ENCODE assay signal across 8 mouse cellular contexts in the genomic region with DNA sequence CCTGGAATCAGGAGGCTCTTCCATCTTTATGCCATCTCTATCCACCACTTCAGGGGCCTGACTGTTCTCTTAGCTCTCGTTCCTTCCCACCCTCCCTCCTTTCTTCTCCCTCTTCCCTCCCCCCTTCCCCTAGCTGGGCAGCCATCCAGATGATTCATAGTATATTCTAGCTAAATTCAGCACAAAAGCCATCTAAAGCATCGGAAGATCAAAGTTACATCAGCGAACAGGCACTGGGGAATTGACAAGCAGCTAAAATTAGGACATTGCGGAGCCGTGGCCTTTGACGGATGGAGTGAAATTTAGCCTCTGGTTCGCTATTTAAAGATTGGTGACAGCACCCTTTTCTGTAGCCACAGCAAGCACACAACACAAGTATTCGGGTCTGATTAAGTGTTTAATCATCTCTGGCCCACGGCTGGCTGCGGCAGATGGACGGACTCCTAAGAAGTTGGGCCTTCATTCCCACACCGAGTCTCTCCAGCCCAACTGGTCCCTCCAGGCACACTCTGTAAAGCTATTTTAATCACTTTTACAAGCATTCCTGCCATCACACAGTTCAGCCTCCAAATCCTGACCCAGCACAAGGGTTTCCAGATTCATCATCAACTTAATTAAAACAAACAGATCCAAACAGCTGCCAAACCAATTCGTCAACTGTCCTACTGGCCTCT.
DNase-seq lines count a peak whose midpoint lies in the region; ATAC-seq lines count a peak whose summit lies in the region.

No protein-coding gene starts in this region.

- H3K27me3 ChIP-seq in neural tube, embryonic 11.5 days (ENCODE audit: control insufficient read depth, insufficient read depth, low read length) = no peaks in the 10 kb centered on the region

- H3K9ac ChIP-seq in neural tube, embryonic 11.5 days (ENCODE audit: low read length) = no peak overlapping the region

- ATAC-seq in neural tube, embryonic 11.5 days (ENCODE audit: insufficient read depth, low FRiP score, low TSS enrichment) = no peak
- no peak for ATAC-seq in granulocyte monocyte progenitor cell, adult 5-6 weeks (replicated peaks; ENCODE audit: poor library complexity, severe bottlenecking)

- no peak overlapping the region for H3K4me2 ChIP-seq in neural tube, embryonic 11.5 days (ENCODE audit: low read depth)

- 37% methylated on average over 13 of the region's 13 CpGs for WGBS in neural tube, embryonic 11.5 days

- peak; percentile 78 for DNase-seq in 3T3-L1 (ENCODE audit: low read depth, low spot score)
- peak; percentile 37 to 43 for DNase-seq in adrenal gland, adult 18-20 months (ENCODE audit: low spot score in 2 of 2)
- peak; percentile 58 to 78 for DNase-seq in frontal cortex, adult 2 months (ENCODE audit: extremely low spot score in 1 of 2, low spot score in 1 of 2)
- DNase-seq in heart, postnatal 4 days = peak; percentile 76
- peak; percentile 62 to 72 for DNase-seq in left cerebral cortex, postnatal 14 days (ENCODE audit: low spot score in 2 of 2)
- DNase-seq in neural tube, embryonic 11.5 days (ENCODE audit: low spot score) = peak; percentile 29
- no peak for DNase-seq in T-cell, adult 2 months (ENCODE audit: low spot score)

- H3K4me1 ChIP-seq in neural tube, embryonic 11.5 days (ENCODE audit: control insufficient read depth, insufficient read depth, low read length) = peaks cover 7% of the 10 kb centered on the region

- no peaks in the 10 kb centered on the region for H3K36me3 ChIP-seq in neural tube, embryonic 11.5 days (ENCODE audit: control insufficient read depth, insufficient read depth, low read length)

- intact Hi-C loops in left cerebral cortex, postnatal 14 days (cut with DNase I) = no loop called here

- no peaks in the 10 kb centered on the region for H3K9me3 ChIP-seq in neural tube, embryonic 11.5 days (ENCODE audit: control insufficient read depth, low read length)

- no peak overlapping the region for H3K27ac ChIP-seq in neural tube, embryonic 11.5 days (ENCODE audit: low read depth, low read length)

- H3K4me3 ChIP-seq in neural tube, embryonic 11.5 days (ENCODE audit: low read depth, low read length) = no peak overlapping the region
